Mouse (Mus musculus): ENCODE results near the gene Mtmr10. TPM values are rescaled to one million over a fixed set of nuclear protein-coding genes. Genes with fewer than 3 reads are reported as not detected.

Gene Mtmr10
- polyA plus RNA-seq, 1 experiment from 2014 or later, result 16.4 TPM

DNA sequence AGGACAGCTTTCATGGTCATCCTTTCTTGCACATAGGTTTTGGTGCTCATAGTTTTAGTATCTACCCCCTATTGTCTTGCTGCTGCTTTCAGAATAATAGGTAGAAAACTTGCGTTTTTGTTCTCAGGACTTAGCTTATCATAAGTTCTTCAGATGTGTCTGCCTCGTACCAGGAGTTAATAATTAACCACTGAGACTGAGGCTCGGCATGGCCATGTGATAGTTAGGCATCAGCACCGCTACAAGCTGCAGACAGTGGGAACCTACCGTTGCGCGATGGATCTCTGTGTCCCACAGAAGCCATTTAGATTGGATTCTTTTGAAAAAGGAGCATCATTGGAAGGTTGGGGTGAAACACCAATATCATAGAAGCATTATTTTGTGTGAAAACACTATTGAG lies 25.4 kb downstream of the Mtmr10 start:
- no peak for ATAC-seq (ENCODE audit: insufficient read depth, low FRiP score, low TSS enrichment)
- Histone ChIP-seq H3K4me2 (ENCODE audit: low read depth) (no peak overlapping the region), H3K4me3 (ENCODE audit: low read depth, low read length) (no peak overlapping the region), H3K27me3 (ENCODE audit: control insufficient read depth, insufficient read depth, low read length) (no peaks in the 10 kb centered on the region), H3K4me1 (ENCODE audit: control insufficient read depth, insufficient read depth, low read length) (no peaks in the 10 kb centered on the region), H3K27ac (ENCODE audit: low read depth, low read length) (no peak overlapping the region), H3K9ac (ENCODE audit: low read length) (no peak overlapping the region), H3K9me3 (ENCODE audit: control insufficient read depth, low read length) (no peaks in the 10 kb centered on the region), H3K36me3 (ENCODE audit: control insufficient read depth, insufficient read depth, low read length) (no peaks in the 10 kb centered on the region; the same call in 1 of the 2 replicates)
- DNase-seq (ENCODE audit: low spot score), result no peak
- WGBS, result 88% methylated on average over 7 of the region's 7 CpGs

DNA sequence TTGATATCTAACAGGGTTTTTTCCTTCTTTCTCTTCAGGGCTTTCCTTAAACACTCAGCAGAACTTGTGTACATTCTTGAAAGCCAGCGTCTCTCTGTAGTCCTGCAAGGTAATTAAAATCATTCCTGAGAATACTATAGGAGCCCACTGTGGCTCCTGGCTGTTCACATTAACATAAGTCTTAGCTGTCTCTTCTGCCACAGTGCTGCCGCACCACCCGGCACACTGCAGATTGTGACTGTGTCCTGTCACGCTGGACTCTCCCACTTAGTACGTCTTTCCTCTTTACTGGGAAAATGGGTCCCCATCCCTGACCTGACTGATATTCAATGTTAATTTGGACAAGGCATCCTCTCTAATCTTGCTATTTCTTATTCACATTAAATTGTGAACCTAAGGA lies 33.7 kb downstream of the Mtmr10 start:
- no peaks in the 10 kb centered on the region for H3K27me3 ChIP-seq (ENCODE audit: control insufficient read depth, insufficient read depth, low read length)
- no peak overlapping the region for H3K4me2 ChIP-seq (ENCODE audit: low read depth)
- 86% methylated on average over 5 of the region's 5 CpGs for WGBS
- no peak overlapping the region for H3K9ac ChIP-seq (ENCODE audit: low read length)
- H3K4me1 ChIP-seq (ENCODE audit: control insufficient read depth, insufficient read depth, low read length), result no peaks in the 10 kb centered on the region
- no peak overlapping the region for H3K27ac ChIP-seq (ENCODE audit: low read depth, low read length)
- ATAC-seq (ENCODE audit: insufficient read depth, low FRiP score, low TSS enrichment) (no peak), DNase-seq (ENCODE audit: low spot score) (no peak)
- H3K9me3 ChIP-seq (ENCODE audit: control insufficient read depth, low read length), result no peaks in the 10 kb centered on the region
- no peak overlapping the region for H3K4me3 ChIP-seq (ENCODE audit: low read depth, low read length)
- peaks cover 4% of the 10 kb centered on the region; the same call in 1 of the 2 replicates for H3K36me3 ChIP-seq (ENCODE audit: control insufficient read depth, insufficient read depth, low read length)

DNA sequence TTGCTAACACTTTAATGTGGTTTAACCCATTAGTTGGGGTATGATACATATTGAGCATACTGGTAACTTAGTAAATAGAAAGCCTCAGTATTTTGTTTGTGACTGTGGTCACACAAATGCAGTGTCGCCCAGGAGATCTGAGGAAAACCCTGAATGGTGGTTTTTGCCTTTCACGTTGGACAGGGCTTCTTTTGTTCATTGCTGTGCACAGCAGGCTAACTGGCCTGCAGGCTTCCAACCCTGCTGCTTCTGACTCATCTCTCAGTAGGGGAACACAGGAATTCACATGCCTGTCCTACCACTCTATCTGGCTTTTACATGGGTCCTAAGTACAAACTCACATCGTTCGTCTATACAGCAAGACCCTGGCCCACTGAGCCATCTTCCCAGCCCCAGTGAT lies 34.2 kb downstream of the Mtmr10 start:
- no peak overlapping the region for H3K4me2 ChIP-seq (ENCODE audit: low read depth)
- 78% methylated on average over 4 of the region's 4 CpGs for WGBS
- H3K9me3 ChIP-seq (ENCODE audit: control insufficient read depth, low read length), result no peaks in the 10 kb centered on the region
- H3K36me3 ChIP-seq (ENCODE audit: control insufficient read depth, insufficient read depth, low read length), result peaks cover 4% of the 10 kb centered on the region; the same call in 1 of the 2 replicates
- H3K4me3 ChIP-seq (ENCODE audit: low read depth, low read length), result no peak overlapping the region
- no peaks in the 10 kb centered on the region for H3K27me3 ChIP-seq (ENCODE audit: control insufficient read depth, insufficient read depth, low read length)
- no peak overlapping the region for H3K27ac ChIP-seq (ENCODE audit: low read depth, low read length)
- no peaks in the 10 kb centered on the region for H3K4me1 ChIP-seq (ENCODE audit: control insufficient read depth, insufficient read depth, low read length)
- ATAC-seq (ENCODE audit: insufficient read depth, low FRiP score, low TSS enrichment) (no peak), DNase-seq (ENCODE audit: low spot score) (no peak)
- H3K9ac ChIP-seq (ENCODE audit: low read length), result no peak overlapping the region

DNA sequence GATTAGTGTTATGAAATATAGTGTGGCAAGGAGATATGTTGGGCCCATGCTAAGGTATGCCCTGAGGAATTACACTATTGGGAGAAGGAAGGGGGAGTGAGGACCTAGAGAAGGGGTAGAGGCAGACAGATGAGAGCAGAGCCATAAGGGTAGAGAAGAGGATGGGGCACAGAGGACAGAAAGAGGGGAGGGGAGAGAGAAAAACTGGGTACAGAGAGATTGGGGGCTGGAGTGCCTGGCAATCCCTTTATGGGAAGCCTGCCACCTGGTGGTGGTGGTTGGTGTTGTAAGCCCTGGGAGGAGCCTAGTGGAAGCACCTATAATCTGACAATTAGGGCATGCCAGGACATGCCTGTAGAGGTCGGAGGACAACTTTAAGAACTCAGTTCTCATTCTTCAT lies 39.4 kb downstream of the Mtmr10 start:
- DNase-seq (ENCODE audit: low spot score) (peak; percentile 80), ATAC-seq (ENCODE audit: insufficient read depth, low FRiP score, low TSS enrichment) (no peak; the same call in 1 of the 2 replicates)
- no peaks in the 10 kb centered on the region for H3K27me3 ChIP-seq (ENCODE audit: control insufficient read depth, insufficient read depth, low read length)
- H3K36me3 ChIP-seq (ENCODE audit: control insufficient read depth, insufficient read depth, low read length), result peaks cover 4% of the 10 kb centered on the region; the same call in 1 of the 2 replicates
- 46% methylated on average over 1 of the region's 1 CpGs for WGBS
- H3K4me2 ChIP-seq (ENCODE audit: low read depth), result no peak overlapping the region
- no peak overlapping the region for H3K9ac ChIP-seq (ENCODE audit: low read length)
- H3K9me3 ChIP-seq (ENCODE audit: control insufficient read depth, low read length), result no peaks in the 10 kb centered on the region
- H3K27ac ChIP-seq (ENCODE audit: low read depth, low read length), result no peak overlapping the region
- H3K4me3 ChIP-seq (ENCODE audit: low read depth, low read length), result no peak overlapping the region
- no peaks in the 10 kb centered on the region for H3K4me1 ChIP-seq (ENCODE audit: control insufficient read depth, insufficient read depth, low read length)

DNA sequence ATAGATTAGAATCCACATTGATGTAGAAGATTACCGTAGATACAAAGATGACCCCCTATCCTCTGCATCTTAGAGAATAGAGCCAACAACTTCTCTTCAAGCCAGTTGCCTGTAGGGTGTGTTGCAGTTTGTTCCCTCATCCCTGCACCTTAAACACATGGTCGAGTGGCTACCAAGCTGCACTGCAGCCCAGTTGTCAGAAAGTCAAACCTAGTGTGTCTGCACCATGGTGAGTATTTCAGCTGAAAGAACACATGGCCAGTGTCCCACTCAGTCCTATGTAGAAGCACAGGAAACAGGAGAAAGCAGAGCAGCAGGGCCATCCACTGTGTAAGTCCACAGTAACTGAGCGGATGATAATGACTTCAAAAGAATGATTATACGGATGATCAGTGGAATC lies 40.0 kb downstream of the Mtmr10 start:
- Histone ChIP-seq H3K9me3 (ENCODE audit: control insufficient read depth, low read length) (no peaks in the 10 kb centered on the region), H3K27ac (ENCODE audit: low read depth, low read length) (no peak overlapping the region), H3K4me2 (ENCODE audit: low read depth) (no peak overlapping the region), H3K4me1 (ENCODE audit: control insufficient read depth, insufficient read depth, low read length) (no peaks in the 10 kb centered on the region), H3K4me3 (ENCODE audit: low read depth, low read length) (no peak overlapping the region), H3K9ac (ENCODE audit: low read length) (no peak overlapping the region), H3K27me3 (ENCODE audit: control insufficient read depth, insufficient read depth, low read length) (no peaks in the 10 kb centered on the region), H3K36me3 (ENCODE audit: control insufficient read depth, insufficient read depth, low read length) (peaks cover 4% of the 10 kb centered on the region; the same call in 1 of the 2 replicates)
- WGBS, result 89% methylated on average over 4 of the region's 4 CpGs
- no peak for DNase-seq (ENCODE audit: low spot score)
- no peak for ATAC-seq (ENCODE audit: insufficient read depth, low FRiP score, low TSS enrichment)

DNA sequence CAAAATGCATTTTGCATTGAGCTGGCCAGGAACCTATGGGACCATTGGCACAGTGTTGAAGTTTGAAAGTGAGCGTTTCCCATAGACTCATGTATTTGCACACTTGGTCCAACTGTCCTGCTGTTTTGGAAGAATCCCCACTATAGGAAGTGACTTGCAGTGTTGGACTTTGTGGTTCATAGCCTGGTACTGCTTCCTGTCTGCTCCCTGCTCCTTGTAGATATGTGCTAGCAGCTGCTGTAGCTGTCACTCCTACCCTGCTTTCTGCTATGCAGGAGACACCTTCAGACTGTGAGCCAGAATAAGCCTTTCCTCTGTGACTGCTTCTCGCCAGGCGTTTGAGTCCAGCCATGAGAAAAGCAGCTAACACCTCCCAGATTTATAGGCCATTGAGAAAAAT lies 43.9 kb downstream of the Mtmr10 start:
- Histone ChIP-seq H3K27me3 (ENCODE audit: control insufficient read depth, insufficient read depth, low read length) (no peaks in the 10 kb centered on the region), H3K4me1 (ENCODE audit: control insufficient read depth, insufficient read depth, low read length) (no peaks in the 10 kb centered on the region), H3K36me3 (ENCODE audit: control insufficient read depth, insufficient read depth, low read length) (peaks cover 2% of the 10 kb centered on the region; the same call in 1 of the 2 replicates), H3K9ac (ENCODE audit: low read length) (no peak overlapping the region), H3K9me3 (ENCODE audit: control insufficient read depth, low read length) (no peaks in the 10 kb centered on the region), H3K27ac (ENCODE audit: low read depth, low read length) (no peak overlapping the region), H3K4me2 (ENCODE audit: low read depth) (no peak overlapping the region), H3K4me3 (ENCODE audit: low read depth, low read length) (no peak overlapping the region)
- 87% methylated on average over 3 of the region's 3 CpGs for WGBS
- DNase-seq (ENCODE audit: low spot score) (no peak), ATAC-seq (ENCODE audit: insufficient read depth, low FRiP score, low TSS enrichment) (no peak)

DNA sequence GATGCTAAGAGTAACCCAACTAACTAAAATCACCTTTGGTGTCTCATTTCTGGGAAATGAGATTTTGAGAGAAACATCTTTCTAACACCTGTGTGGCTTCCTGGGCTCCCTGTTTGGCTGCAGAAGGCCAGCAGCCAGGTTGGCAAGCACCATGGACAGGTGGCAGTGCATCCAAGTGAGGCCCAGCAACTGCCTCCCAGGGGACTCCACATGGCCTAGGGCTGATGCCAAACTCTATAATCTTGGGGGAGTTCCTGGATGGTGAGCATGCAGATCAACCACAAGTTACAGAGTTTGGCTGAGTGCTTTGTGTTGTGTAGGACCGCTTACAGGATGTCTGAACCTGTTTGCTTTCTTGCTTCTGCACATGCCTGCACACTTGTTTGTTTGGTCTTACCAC lies 45.2 kb downstream of the Mtmr10 start:
- H3K4me3 ChIP-seq (ENCODE audit: low read depth, low read length), result no peak overlapping the region
- 97% methylated on average over 1 of the region's 1 CpGs for WGBS
- H3K9ac ChIP-seq (ENCODE audit: low read length), result no peak overlapping the region
- no peak for DNase-seq (ENCODE audit: low spot score)
- no peaks in the 10 kb centered on the region for H3K27me3 ChIP-seq (ENCODE audit: control insufficient read depth, insufficient read depth, low read length)
- no peaks in the 10 kb centered on the region for H3K9me3 ChIP-seq (ENCODE audit: control insufficient read depth, low read length)
- ATAC-seq (ENCODE audit: insufficient read depth, low FRiP score, low TSS enrichment), result no peak
- H3K27ac ChIP-seq (ENCODE audit: low read depth, low read length), result no peak overlapping the region
- H3K4me1 ChIP-seq (ENCODE audit: control insufficient read depth, insufficient read depth, low read length), result no peaks in the 10 kb centered on the region
- H3K4me2 ChIP-seq (ENCODE audit: low read depth), result no peak overlapping the region
- peaks cover 2% of the 10 kb centered on the region; the same call in 1 of the 2 replicates for H3K36me3 ChIP-seq (ENCODE audit: control insufficient read depth, insufficient read depth, low read length)

DNA sequence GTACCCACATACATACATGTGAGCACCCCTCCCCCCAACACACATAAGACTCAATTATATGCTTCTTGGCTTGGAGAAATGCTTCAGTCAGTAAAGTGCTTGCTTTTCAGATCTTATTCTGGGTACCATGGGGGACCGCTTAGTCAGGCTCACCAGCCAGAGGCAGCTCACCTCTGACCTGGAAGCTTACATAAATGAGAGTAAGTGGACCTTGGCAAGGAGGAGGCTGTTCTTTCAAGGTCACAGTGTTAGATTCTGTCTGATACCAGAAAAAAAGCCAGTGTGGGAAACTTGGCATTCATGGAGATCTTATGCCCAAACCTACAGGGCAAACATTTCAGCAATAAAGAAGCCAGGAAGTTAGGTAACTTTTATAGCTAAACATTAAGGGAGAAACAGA lies 60.4 kb downstream of the Mtmr10 start:
- DNase-seq (ENCODE audit: low spot score) (no peak), ATAC-seq (ENCODE audit: insufficient read depth, low FRiP score, low TSS enrichment) (no peak)
- 90% methylated on average over 1 of the region's 1 CpGs for WGBS
- Histone ChIP-seq H3K27me3 (ENCODE audit: control insufficient read depth, insufficient read depth, low read length) (no peaks in the 10 kb centered on the region), H3K36me3 (ENCODE audit: control insufficient read depth, insufficient read depth, low read length) (no peaks in the 10 kb centered on the region), H3K27ac (ENCODE audit: low read depth, low read length) (no peak overlapping the region), H3K9ac (ENCODE audit: low read length) (no peak overlapping the region), H3K4me3 (ENCODE audit: low read depth, low read length) (no peak overlapping the region), H3K4me2 (ENCODE audit: low read depth) (no peak overlapping the region), H3K4me1 (ENCODE audit: control insufficient read depth, insufficient read depth, low read length) (no peaks in the 10 kb centered on the region), H3K9me3 (ENCODE audit: control insufficient read depth, low read length) (no peaks in the 10 kb centered on the region)

DNA sequence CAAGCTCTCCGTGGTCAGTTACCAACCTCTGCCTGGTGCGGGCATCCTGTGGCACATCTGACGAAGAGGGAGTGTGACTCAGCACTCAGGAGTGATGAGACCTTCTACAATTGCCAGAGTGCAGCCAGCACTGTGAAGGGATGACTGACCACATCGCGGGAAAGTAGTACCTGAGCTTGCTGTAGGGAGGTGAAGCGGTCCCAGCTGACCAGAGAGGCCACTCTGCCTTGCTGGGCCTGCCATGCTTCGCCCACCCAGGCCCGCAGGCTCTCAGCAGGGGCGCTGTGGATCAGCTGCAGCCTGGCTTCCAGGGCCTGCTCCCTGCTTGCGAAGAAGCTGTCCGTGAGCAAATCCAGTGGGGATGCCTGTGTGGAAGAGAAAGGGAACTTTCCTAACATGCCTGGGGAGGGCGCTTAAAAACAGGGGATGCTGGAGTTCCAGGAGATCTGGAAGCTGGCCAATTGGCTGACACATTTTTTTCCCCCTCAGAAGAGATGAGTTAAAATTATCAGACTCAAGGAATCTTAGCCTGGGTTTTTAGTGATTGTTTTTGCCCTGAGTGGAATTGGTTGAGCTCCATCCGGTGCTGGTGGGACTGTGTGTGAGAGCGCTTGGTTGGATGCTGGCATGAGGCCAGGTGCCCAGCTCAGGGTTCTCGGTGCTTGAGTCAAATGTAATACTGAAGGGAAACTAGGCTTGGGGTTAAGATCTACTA lies 61.9 kb downstream of the Mtmr10 start:
- H3K27me3 ChIP-seq (ENCODE audit: control insufficient read depth, insufficient read depth, low read length), result no peaks in the 10 kb centered on the region
- H3K4me1 ChIP-seq (ENCODE audit: control insufficient read depth, insufficient read depth, low read length), result no peaks in the 10 kb centered on the region
- H3K27ac ChIP-seq (ENCODE audit: low read depth, low read length), result no peak overlapping the region
- H3K9ac ChIP-seq (ENCODE audit: low read length), result no peak overlapping the region
- H3K36me3 ChIP-seq (ENCODE audit: control insufficient read depth, insufficient read depth, low read length), result no peaks in the 10 kb centered on the region
- DNase-seq (ENCODE audit: low spot score) (no peak), ATAC-seq (ENCODE audit: insufficient read depth, low FRiP score, low TSS enrichment) (no peak)
- H3K4me3 ChIP-seq (ENCODE audit: low read depth, low read length), result no peak overlapping the region
- WGBS, result 94% methylated on average over 15 of the region's 15 CpGs
- H3K4me2 ChIP-seq (ENCODE audit: low read depth), result no peak overlapping the region
- H3K9me3 ChIP-seq (ENCODE audit: control insufficient read depth, low read length), result no peaks in the 10 kb centered on the region

All from neural tube, embryonic 11.5 days (tissue).